Mouse (Mus musculus) central nervous system, embryonic 18 days (tissue): ENCODE results near the gene 1810010H24Rik. TPM values are rescaled to one million over a fixed set of nuclear protein-coding genes. Genes with fewer than 3 reads are reported as not detected.

Source experiments
- polyA plus RNA-seq: library from polyadenylated mRNA; depleted of rRNA; stranded (reverse); fragments of >200 nt; gene quantifications from 2 replicates; pipeline ENCODE4 v1.2.3, GENCODE M21; 2012; rRNA removed

Gene 1810010H24Rik
- 5.3 and 5.5 TPM in 2 replicates for polyA plus RNA-seq

DNA sequence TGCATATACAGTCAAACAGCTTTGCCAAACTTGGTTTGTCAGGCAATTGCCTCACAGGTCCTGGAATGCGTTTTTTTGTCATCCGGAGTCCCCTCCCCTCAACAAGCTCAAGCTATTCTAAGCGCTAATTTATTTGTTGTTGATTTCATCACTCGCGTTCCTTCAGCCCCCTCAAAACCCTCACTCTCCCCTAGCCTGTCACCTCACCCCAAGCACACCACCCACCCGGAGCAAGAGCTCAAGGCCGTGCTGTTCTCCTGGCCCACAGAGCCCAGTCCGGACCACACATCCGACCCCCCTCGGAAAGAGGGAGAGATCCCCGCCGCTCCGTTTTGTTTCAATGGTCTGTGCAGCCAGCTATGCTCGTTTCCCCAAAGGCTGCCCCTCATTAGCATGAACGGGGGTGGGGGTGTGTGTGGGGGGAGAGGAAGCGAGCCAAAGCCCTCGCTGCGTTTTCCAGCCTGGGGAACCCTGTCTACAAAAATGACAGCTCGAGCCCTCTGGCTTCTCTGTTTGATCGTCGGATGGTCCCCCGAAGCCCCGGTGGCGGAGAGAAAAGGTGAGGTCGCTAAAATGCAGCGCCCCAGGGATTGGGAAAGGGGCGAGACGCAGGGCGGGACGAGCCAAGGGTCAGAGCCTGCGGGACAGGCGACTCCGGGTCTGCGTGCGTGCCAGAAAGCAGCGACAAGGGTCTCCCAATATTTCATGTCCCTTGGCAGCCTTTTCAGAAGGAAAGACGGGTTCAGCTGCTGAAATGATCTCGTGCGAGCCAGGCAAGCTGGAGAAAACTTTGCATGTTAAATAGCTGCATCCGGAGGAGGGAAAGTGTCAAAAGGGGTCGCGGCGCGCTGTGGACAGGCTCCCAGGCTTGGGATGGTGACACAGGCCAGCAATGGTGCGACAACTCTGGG lies at the start of gene 1810010H24Rik:
TSS of gene 1810010H24Rik (plus strand) at position 271 of the 911 bp plus-strand sequence.

DNA sequence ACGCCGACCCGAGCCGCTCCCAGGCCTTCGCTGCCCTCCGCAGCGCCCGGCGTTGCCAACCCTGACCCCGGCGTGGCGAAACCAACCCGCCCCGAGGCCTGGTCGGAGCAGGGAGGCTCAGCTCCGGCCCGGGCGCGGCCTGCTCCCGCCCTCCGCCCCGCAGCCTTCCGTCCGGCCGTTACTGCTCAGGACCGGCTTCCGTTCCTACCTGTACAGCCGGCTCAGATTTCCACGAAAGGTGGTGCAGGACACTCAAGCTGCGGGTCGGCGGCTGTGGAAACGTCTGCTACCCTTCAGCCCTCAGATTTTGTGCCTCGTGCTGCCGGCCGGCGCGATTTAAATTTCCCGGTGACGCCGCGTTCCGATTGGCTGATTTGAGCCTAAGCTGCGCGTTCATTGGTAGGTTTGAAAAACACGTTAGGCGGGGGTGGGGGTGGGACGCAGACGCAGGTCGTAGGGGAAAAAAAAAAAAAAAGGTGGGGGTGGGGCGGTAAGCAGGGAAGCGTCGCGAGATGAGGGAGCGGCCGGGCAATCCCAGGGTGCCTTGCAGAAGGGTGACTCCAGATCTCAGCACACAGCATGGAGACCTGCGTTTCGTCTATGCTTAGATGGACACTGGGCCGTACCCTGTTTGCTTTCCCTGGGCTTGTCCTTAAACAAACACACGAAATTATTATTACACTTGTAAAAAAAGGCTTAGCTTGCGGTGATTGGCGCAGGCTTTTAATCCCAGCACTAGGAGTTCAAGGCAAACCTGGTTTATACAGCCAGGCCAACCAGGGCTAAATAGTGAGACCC lies 26.1 kb upstream of the 1810010H24Rik start, which contains the start of gene Kpna2:
TSS of gene Kpna2 (minus strand) at position 391 of the 798 bp plus-strand sequence.

Other genes starting within 250 kb of the 1810010H24Rik start
- gene Polg2, start 246.1 kb upstream of the 1810010H24Rik start, polyA plus RNA-seq: 10.6 TPM in 2 replicates
- gene Ddx5, start 236.5 kb upstream of the 1810010H24Rik start, polyA plus RNA-seq: 481 and 520 TPM in 2 replicates
- gene Cep95, start 236.4 kb upstream of the 1810010H24Rik start, polyA plus RNA-seq: 22.0 and 23.0 TPM in 2 replicates
- gene Smurf2, start 105.0 kb upstream of the 1810010H24Rik start, polyA plus RNA-seq: 19.3 and 21.7 TPM in 2 replicates
- 92.4 and 102 TPM in 2 replicates for gene Kpna2, start 26.1 kb upstream of the 1810010H24Rik start, polyA plus RNA-seq
- 44.5 and 47.4 TPM in 2 replicates for gene Bptf, start 106.4 kb downstream of the 1810010H24Rik start, polyA plus RNA-seq
- gene Nol11, start 163.7 kb downstream of the 1810010H24Rik start, polyA plus RNA-seq: 29.1 and 29.7 TPM in 2 replicates